Mouse (Mus musculus) layer of hippocampus, adult 11-12 months (tissue): ENCODE measurements at regions not wholly inside any gene's neighbourhood (a gene's known extent, or its start where the extent isn't known, plus 50 kb on each side); places are given as distances from the start of the nearest gene placed in this dataset.

Source experiments
- DNase-seq: peaks from one replicate; pipeline ENCODE4 v3.0.0; 2022; ENCODE audit warnings: low spot score

- no peak for DNase-seq
Measured at GRCm38 (mm10) chr1:137565573-137566048, 605.4 kb upstream of the Nr5a2 start.

GRCm38 (mm10) chr1:137561686-137562085 is 601.4 kb upstream of the Nr5a2 start:
- no peak for DNase-seq

- DNase-seq, result no peak
Measured at GRCm38 (mm10) chr1:137560389-137561268, 600.4 kb upstream of the Nr5a2 start.

GRCm38 (mm10) chr1:137549659-137550058 is 589.4 kb upstream of the Nr5a2 start:
- no peak for DNase-seq

- DNase-seq, result peak; percentile 28
Measured at GRCm38 (mm10) chr1:137545666-137546065, 585.4 kb upstream of the Nr5a2 start.

GRCm38 (mm10) chr1:137543828-137544227 is 583.6 kb upstream of the Nr5a2 start:
- no peak for DNase-seq

- DNase-seq, result no peak
Measured at GRCm38 (mm10) chr1:137541453-137541852, 581.2 kb upstream of the Nr5a2 start.

GRCm38 (mm10) chr1:137539424-137540116 is 579.3 kb upstream of the Nr5a2 start:
- DNase-seq, result no peak

GRCm38 (mm10) chr1:137514750-137515149 is 554.5 kb upstream of the Nr5a2 start:
- no peak for DNase-seq

- no peak for DNase-seq
Measured at GRCm38 (mm10) chr1:137503704-137504422, 543.6 kb upstream of the Nr5a2 start.

- DNase-seq, result no peak
Measured at GRCm38 (mm10) chr1:137488226-137488625, 528.0 kb upstream of the Nr5a2 start.

GRCm38 (mm10) chr1:137478459-137478858 is 518.2 kb upstream of the Nr5a2 start:
- no peak for DNase-seq

- no peak for DNase-seq
Measured at GRCm38 (mm10) chr1:137477239-137477638, 517.0 kb upstream of the Nr5a2 start.

GRCm38 (mm10) chr1:137474858-137475257 is 514.6 kb upstream of the Nr5a2 start:
- DNase-seq, result no peak

- DNase-seq, result peak; percentile 39
Measured at GRCm38 (mm10) chr1:137473800-137474685, 513.8 kb upstream of the Nr5a2 start.

- no peak for DNase-seq
Measured at GRCm38 (mm10) chr1:137464971-137465370, 504.7 kb upstream of the Nr5a2 start.

GRCm38 (mm10) chr1:137461189-137461588 is 500.9 kb upstream of the Nr5a2 start:
- DNase-seq, result no peak

- DNase-seq, result peak; percentile 36
Measured at GRCm38 (mm10) chr1:137453446-137454208, 493.4 kb upstream of the Nr5a2 start.

- DNase-seq, result no peak
Measured at GRCm38 (mm10) chr1:137452749-137453148, 492.5 kb upstream of the Nr5a2 start.

GRCm38 (mm10) chr1:137446497-137446896 is 486.2 kb upstream of the Nr5a2 start:
- no peak for DNase-seq

- peak; percentile 9 for DNase-seq
Measured at GRCm38 (mm10) chr1:137428110-137428509, 467.9 kb upstream of the Nr5a2 start.
